Mouse (Mus musculus): ENCODE measurements around the gene Pik3ap1.

The Pik3ap1 gene

GRCm38 (mm10) chr19:41270151-41270727 is 114.7 kb downstream of the Pik3ap1 start:
- peak; percentile 68 for DNase-seq

- no peak for DNase-seq
Observed at GRCm38 (mm10) chr19:41266251-41266901, 118.5 kb downstream of the Pik3ap1 start.

DNA sequence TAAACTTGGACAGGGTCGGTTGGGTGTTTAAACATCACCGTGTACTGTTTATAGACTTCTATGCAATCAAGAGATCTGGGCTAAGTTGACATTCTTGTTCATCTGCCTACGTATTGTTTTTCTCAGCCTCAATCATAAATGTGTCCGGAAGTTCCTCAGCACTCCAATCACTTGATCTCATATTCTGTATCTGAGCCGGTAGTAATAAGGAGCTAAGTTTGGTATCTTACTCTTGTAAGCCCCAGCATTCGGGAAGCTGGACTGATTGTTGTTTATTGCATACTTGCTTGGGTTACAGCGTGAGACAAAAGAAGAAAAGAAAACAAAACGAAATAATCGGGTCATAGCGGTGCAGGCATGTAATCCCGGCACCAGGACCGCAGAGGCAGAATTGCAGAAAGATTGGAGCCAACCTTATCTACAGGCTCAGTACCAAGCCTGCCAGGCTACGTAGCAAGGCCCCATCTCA is 120.5 kb downstream of the Pik3ap1 start:
- no peak for DNase-seq

- peak; percentile 91 for DNase-seq
Observed at GRCm38 (mm10) chr19:41263630-41264295, 121.1 kb downstream of the Pik3ap1 start, which contains the start of gene Tm9sf3. Tm9sf3 (minus strand) TSS chr19:41263997.

GRCm38 (mm10) chr19:41262712-41263629 is 121.9 kb downstream of the Pik3ap1 start:
- DNase-seq = peak; percentile 80

GRCm38 (mm10) chr19:41260736-41261135 is 124.2 kb downstream of the Pik3ap1 start:
- DNase-seq = no peak

- DNase-seq = no peak
Observed at GRCm38 (mm10) chr19:41259256-41259655, 125.6 kb downstream of the Pik3ap1 start.

DNA sequence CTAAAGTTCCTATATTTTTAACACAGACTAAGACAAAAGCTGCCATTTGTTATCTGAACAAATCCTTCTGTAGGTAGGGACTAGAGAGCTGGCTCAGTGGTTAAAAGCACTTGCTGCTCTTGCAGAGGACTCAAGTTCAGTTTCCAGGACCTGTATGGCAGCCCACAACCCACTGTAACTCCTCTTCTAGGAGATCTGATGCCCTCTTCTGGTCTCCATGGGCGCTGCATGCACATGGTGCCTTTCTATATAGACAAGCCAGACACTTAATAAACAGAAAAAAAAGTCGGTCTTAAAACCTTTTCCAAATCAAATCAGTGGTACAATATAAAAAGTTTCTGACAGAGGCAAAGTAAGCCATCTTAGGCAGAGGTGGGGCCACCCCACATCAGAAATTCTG is 126.2 kb downstream of the Pik3ap1 start:
- DNase-seq = no peak

DNA sequence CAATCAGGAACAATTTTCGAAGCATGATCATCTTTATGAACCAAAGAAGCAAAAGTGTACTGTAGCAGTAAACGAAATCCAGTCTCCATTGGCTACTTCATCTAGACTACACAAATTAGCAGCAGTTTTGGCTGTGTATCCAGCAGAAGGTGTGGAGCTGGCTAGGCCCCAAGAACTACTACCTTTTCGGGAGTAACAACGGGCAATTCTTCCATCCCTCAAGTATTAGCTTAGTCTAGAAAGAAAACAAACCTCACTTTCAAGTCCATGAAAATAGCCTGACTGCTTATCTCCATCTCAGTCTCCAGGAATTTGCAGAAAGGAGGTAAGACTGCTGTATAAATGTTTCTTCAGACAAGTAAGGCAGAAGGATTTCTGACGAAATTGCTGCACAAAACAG is 130.3 kb downstream of the Pik3ap1 start:
- no peak for DNase-seq

DNA sequence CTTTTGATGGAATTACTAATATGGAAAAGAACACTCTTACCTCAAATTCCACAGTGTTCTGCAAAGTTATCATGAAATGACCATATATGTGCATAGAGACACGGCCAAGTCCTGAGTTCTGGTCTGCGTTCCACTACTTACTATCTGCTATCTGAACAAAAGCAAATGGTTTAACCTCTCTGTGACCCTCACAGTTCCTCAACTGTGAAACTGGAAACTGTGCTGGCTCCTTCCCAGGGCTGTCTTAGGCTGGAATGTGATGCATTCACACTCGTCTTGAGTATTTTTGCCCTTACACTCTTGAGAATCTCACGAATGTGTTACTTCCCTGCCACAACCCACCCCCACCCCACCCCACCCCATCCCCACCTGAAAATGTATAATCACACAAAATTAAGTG is 135.9 kb downstream of the Pik3ap1 start:
- DNase-seq = no peak

DNA sequence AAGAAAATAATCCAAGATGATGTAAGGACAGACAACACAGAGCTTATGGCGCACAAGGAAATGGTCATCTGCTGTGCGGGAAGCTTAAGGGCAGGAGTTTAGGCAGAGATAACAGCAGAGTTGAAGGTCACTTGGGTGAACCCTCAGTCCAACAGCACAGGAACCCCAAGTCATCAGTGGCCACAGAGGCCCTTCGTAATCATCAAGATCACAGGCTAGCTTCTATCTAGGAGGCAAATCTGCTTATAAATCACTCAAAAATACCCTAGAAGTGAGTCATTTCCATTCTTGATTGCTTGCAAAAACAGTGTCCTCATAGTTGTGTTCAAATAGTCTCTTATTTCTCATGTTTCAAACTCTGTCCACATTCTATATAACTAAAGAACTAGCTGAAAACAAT is 136.6 kb downstream of the Pik3ap1 start:
- DNase-seq = no peak

- no peak for DNase-seq
Observed at GRCm38 (mm10) chr19:41246271-41246670, 138.6 kb downstream of the Pik3ap1 start.

DNA sequence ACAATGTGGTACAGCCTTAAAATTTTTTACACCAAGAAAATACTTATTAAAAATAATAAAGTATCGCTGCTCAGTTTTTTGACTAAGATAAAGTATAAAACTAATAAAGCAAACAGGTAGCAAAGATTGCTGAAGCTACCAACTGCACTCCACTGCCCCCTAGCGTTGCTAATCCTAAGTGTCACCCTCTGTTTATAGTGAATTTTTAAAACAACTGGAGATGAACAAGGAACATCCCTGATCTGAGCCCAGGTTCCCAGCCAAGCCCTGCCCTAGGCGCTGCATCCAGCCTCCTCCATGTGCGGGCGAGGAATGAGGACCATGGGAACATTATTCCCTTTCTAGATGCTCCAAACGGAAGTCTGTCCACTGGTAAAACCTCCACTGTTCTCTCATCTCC is 140.3 kb downstream of the Pik3ap1 start:
- no peak for DNase-seq

DNA sequence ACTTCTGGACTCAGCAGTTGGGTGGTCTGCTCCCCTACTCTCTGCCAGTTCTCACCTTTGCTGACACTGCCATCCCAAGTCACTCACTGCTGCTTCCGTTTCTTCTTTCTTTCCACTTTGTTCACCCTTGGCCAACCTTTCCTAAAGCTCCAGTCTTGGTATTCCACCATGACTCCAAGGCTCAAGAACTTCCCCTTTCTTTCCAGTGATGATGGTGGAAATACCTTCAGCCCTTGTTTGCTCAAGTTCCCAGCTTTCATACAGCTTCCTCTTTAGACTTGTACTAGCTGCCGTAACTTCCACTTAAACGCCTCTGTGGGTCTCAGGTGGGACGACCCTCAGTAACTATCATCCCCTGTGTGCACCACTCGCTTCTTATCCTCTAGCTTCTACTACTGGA is 142.9 kb downstream of the Pik3ap1 start:
- no peak for DNase-seq

GRCm38 (mm10) chr19:41233698-41234097 is 151.2 kb downstream of the Pik3ap1 start:
- no peak for DNase-seq

All from right cerebral cortex, postnatal 25 days (tissue).